Comparison of ENCODE assay signal across 18 mouse cellular contexts in genomic region chr5:148377439-148378231, GRCm38 (mm10). TPM values are rescaled to one million over a fixed set of nuclear protein-coding genes. Genes with fewer than 3 reads are reported as not detected.
DNase-seq lines count a peak whose midpoint lies in the region; ATAC-seq lines count a peak whose summit lies in the region.
"Had no signal": no experiment of that assay in that cellular context is flagged by ENCODE, and none has a peak within 500 bp of the region (broad histone marks: within the 10 kb centered on the region; RNA-seq: fewer than 3 reads in every experiment).

No protein-coding gene starts in this region.

- intact Hi-C loops in gastrocnemius, postnatal 14 days (cut with DNase I; ENCODE audit: low total_unique reads), result no loop called here

- H3K4me3 ChIP-seq in lung, embryonic 16.5 days (ENCODE audit: low read length), result no peak overlapping the region
- H3K4me3 ChIP-seq: erythroblast, embryonic 14.5 days; forebrain, embryonic 15.5 days; limb, embryonic 15.5 days; midbrain, embryonic 15.5 days had no signal

- no peaks in the 10 kb centered on the region for H3K27me3 ChIP-seq in lung, embryonic 16.5 days (ENCODE audit: control insufficient read depth, insufficient read depth, low read depth, low read length)
- H3K27me3 ChIP-seq: forebrain, embryonic 15.5 days; limb, embryonic 15.5 days; megakaryocyte, embryonic 14.5 days; midbrain, embryonic 15.5 days had no signal

- H3K4me1 ChIP-seq in lung, embryonic 16.5 days (replicated peaks; ENCODE audit: control insufficient read depth, insufficient read depth, low read length), result peaks cover 5% of the 10 kb centered on the region; the same call in 1 of the 2 replicates
- H3K4me1 ChIP-seq: forebrain, embryonic 15.5 days; midbrain, embryonic 15.5 days had no signal

- H3K9ac ChIP-seq in lung, embryonic 16.5 days (ENCODE audit: low read length), result no peak overlapping the region
- H3K9ac ChIP-seq: forebrain, embryonic 15.5 days; limb, embryonic 15.5 days; lung, embryonic 14.5 days; midbrain, embryonic 15.5 days had no signal

- WGBS in lung, embryonic 16.5 days, result 66% methylated on average over 17 of the region's 17 CpGs

- no peak for DNase-seq in lung, postnatal 10 days
- peak; percentile 66 for DNase-seq in adrenal gland, postnatal 10 days
- peak; percentile 22 to 35 for DNase-seq in natural killer cell, adult 2 months (ENCODE audit: low spot score in 2 of 2)
- no peak for DNase-seq in gastrocnemius, postnatal 14 days
- DNase-seq in frontal cortex, postnatal 25 days (ENCODE audit: low spot score in 2 of 2), result no peak
- DNase-seq: cerebellum, adult 11-12 months; cerebellum, postnatal 36 days; layer of hippocampus, postnatal 36 days; lung, embryonic 14.5 days; spleen, adult 18-20 months had no signal

- H3K36me3 ChIP-seq in lung, embryonic 16.5 days (ENCODE audit: control insufficient read depth, insufficient read depth, low read length), result peaks cover 4% of the 10 kb centered on the region; the same call in 1 of the 2 replicates
- H3K36me3 ChIP-seq: forebrain, embryonic 15.5 days; midbrain, embryonic 15.5 days had no signal

- H3K9me3 ChIP-seq in lung, embryonic 16.5 days (ENCODE audit: control insufficient read depth, low read length), result 0 out of 2 replicates have a peak, but pooled peaks cover 3% of the 10 kb centered on the region
- H3K9me3 ChIP-seq: forebrain, embryonic 15.5 days; limb, embryonic 15.5 days; midbrain, embryonic 15.5 days had no signal

- ATAC-seq in lung, embryonic 16.5 days (ENCODE audit: low read depth), result no peak
- peak; percentile 50 for ATAC-seq in CD4-positive, CD25-positive, alpha-beta regulatory T cell, adult 4 months
- ATAC-seq: forebrain, embryonic 15.5 days; midbrain, embryonic 15.5 days had no signal

- peak overlapping the region; percentile 27 for H3K27ac ChIP-seq in lung, embryonic 16.5 days (ENCODE audit: low read length)
- H3K27ac ChIP-seq: forebrain, embryonic 15.5 days; kidney, postnatal 0 days; limb, embryonic 15.5 days; midbrain, embryonic 15.5 days had no signal

- no peak overlapping the region for H3K4me2 ChIP-seq in lung, embryonic 16.5 days (ENCODE audit: low read depth, low read length)
- H3K4me2 ChIP-seq: forebrain, embryonic 15.5 days; limb, embryonic 15.5 days; lung, embryonic 14.5 days; midbrain, embryonic 15.5 days had no signal

RNA-seq across cellular contexts. Expression of gene Slc7a1, which starts 22.1 kb away (rescaled TPM):
- polyA plus RNA-seq in lung, embryonic 16.5 days (2015; fragmentation: Nextera tagmentation; extraction: Ambion mirVana), result 11.9 and 12.9 TPM in 2 replicates
- 10 to 100 TPM; 13.2 to 19.0 TPM for polyA plus RNA-seq in CD4-positive, CD25-positive, alpha-beta regulatory T cell, adult 4 months (2017; shearing (Covaris generic))
- 10 to 100 TPM; 53.0 to 60.6 TPM for total RNA-seq in adrenal gland, postnatal 10 days (2021)
- 1 to 10 TPM; 4.4 to 7.1 TPM for total RNA-seq in gastrocnemius, postnatal 14 days (2021)

Comparison
In these comparisons a context has a peak if more than half of its experiments do, and no peak if none do; other contexts are left out.
1. DNase-seq: peak in adrenal gland, postnatal 10 days (single experiment) and natural killer cell, adult 2 months (2 of 2); none in lung, postnatal 10 days (single experiment), gastrocnemius, postnatal 14 days (single experiment) and frontal cortex, postnatal 25 days (0 of 2).
2. RNA of gene Slc7a1, which starts 22.1 kb away (total RNA-seq): 53.0 to 60.6 TPM in adrenal gland, postnatal 10 days; 4.4 to 7.1 TPM in gastrocnemius, postnatal 14 days; every median in the first group is over 4 times any median in the second.